Mouse (Mus musculus) R1 (cell line): ENCODE data around the gene Chka.

Source experiments
- DNase-seq: peaks from one replicate; pipeline ENCODE4 v3.0.0-alpha.2; 2018; ENCODE audit warnings: low read depth, low spot score

Chka gene

DNA sequence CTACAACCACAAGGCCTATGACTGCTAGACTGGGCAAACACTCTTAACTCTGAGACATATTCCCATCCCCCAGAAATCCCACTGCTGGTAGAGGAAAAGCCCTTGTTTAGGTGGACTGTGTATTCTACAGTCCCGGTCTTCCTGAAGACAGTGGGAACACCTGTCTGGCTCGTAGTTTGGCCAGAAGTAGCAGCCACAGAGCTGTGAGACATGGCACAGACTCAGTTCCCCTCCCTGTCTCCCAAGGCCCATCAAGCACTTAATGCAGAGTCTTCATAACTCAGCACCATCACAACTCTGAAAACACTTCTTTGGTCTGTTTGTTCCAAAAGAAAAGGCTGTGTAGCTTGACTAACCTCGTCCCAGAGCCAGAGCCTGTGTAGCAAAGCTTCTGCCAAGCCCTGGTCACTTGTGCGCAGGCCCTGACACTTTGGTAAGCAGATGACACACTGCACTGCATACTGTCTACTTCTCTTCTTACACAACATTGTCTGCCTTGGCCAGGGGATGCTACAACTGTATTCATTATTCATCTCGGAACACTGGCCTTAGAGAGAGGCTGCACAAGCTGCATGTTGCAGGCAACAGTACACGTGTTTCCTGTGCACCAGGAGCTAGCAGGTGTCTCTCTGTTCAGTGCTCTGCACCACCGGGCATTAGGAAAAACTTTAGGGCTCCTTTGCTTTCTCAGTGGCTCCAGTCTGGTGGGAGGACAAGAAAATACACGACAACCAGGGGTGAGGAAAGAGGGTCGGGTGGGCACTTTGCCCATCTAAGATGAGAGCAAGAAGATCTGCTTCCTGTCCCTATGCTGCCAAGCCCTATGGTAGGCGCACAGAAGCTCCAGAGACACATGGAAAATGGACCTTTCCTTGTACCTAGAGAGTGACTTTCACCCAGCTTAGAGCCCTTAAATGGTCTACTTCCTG lies 4.6 kb upstream of the Chka start:
- no peak for DNase-seq

- no peak for DNase-seq
Measured at GRCm38 (mm10) chr19:3847711-3848110, 3.9 kb upstream of the Chka start.

GRCm38 (mm10) chr19:3848207-3848808 lies 3.3 kb upstream of the Chka start:
- no peak for DNase-seq

- no peak for DNase-seq
Measured at GRCm38 (mm10) chr19:3849251-3849650, 2.3 kb upstream of the Chka start.

DNA sequence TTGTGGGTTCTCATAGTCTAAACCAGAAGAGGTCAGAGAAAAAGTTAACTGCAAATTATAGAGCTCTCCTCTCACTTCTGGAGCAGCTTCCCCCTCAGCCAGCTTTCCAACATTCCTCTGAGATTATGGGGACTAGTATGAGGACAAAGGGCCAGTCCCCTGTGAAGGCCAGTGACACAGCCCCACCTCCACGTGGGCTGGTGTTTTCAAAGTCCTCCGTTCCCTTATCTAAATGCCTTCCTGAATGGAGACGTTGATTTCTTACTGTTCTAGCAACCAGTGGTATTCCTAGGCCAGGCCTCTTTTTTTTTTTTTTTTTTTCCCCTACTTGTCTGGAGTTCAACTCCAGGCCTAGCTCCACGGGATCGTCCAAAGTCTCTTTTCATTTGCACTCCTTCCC lies 1.5 kb upstream of the Chka start:
- no peak for DNase-seq

GRCm38 (mm10) chr19:3850847-3851469 lies 615 bp upstream of the Chka start:
- peak; percentile 92 for DNase-seq

- peak; percentile 45 for DNase-seq
Measured at GRCm38 (mm10) chr19:3851979-3852681, 557 bp downstream of the Chka start.

DNA sequence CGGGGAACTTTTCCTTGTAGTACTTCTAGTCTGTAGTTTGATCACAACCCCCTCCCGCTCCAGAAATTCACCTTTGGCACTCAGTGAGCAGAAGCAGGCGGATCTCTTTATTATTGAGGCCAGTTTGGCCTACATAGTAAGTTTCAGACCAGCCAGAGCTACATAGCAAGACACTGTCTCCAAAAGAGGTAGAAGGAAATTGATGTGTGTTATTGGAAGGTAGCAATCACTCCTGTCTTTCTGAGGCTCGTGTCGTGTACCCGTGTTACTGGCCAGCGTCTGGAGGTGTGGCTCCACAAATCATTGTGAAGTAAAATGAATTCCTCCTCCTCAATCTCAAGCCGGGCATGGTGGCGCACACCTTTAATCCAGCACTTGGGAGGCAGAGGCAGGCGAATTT lies 1.5 kb downstream of the Chka start:
- peak; percentile 39 for DNase-seq

DNA sequence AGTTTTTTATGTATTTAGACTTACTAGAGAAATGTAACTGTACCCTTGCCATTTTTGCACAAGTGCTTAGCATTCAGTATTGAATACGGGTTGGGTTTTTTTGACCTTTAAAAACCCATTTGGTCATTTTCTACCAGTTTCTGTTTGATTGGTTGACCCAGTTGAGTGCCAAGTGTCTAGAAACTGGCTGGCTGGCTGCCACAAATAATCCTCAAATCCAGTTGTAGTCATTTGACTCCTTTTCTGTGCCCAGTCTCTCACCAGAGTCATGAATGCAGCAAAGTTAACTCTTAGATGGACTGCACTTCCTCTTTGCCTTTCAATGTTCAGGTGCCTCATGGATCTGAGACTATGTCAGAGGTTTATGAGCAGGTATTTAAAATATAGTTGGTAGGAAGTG lies 2.3 kb downstream of the Chka start:
- DNase-seq: no peak

DNA sequence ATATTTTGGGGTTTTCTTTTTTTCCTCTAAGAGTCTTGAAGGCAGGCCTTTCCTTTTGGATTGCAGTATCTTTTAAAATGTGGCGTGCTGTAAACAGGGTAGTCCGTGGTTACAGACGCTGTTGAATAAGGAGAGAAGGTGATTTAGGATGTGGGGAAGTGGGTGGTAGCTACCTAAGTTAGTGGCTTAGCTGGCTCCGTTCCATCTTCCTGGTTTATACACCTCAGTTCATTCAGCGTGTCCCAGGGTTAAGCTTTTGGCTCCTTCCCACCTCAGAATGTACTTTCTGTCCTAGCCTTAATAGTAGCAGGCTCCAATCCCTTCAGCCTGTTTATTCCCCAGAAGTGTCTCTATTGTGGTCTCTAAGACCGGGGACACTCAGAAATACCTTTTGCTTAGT lies 3.5 kb downstream of the Chka start:
- no peak for DNase-seq

GRCm38 (mm10) chr19:3855601-3856000 lies 4.0 kb downstream of the Chka start:
- peak; percentile 80 for DNase-seq

GRCm38 (mm10) chr19:3857220-3857619 lies 5.6 kb downstream of the Chka start:
- DNase-seq: no peak

- no peak for DNase-seq
Measured at GRCm38 (mm10) chr19:3862713-3863112, 11.1 kb downstream of the Chka start.

DNA sequence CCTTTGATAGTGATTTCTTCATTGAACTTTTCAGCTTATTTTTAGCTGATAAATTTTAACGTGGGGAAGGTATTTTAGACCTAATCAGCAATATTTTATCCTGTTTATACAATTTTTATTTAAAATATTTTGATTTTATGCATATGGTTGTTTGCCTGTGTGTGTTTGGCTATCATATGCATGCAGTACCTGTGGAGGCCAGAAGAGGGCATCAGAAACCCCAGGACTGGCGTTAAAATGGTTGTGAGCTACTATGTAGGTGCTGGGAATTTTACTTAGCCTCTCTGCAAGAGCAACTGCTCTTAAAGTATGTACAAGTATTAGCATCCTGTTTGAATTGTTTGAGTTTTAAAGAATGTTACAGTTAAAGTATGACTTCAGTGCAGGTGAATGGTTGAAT lies 13.4 kb downstream of the Chka start:
- DNase-seq: peak; percentile 50

DNA sequence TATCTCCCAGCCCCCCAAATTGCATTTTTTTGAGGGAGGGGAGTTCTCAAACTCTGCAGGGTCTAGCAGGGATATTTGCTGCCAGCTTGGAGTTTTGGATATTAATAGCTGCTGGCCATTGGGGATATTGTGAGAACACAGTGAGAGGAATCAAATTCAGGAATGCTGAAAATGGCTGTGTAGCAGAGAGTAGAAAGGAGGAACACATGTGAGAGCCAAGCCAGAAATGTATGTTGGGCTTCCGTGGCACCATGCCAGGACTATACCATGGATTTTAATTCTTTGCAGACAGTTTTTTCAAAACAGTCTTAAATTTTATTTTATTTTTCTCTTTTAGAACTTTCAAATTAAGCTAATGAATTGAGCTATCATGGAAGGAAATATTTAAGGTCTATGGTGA lies 16.7 kb downstream of the Chka start:
- DNase-seq: no peak

DNA sequence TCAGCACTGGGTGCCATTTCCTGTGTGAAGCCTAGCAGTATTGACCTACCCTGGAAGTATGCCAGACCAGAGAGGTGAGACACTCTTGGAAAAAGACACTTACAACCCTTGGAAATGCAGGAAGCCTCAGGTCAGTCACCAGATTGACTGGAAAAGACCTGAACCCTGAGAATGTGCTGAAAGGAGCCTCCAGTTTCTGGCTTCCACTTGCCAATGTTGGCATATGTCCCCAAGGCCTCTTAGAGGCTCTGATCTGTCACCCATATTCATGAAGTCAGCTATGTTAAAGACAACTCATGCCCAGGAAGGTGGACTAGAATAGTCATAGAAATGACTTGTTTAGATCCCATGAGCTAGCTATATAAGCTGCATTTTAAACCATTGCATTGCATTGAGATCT lies 19.9 kb downstream of the Chka start:
- no peak for DNase-seq

GRCm38 (mm10) chr19:3872373-3872772 lies 20.8 kb downstream of the Chka start:
- no peak for DNase-seq

- no peak for DNase-seq
Measured at GRCm38 (mm10) chr19:3875045-3875444, 23.5 kb downstream of the Chka start.

- no peak for DNase-seq
Measured at GRCm38 (mm10) chr19:3880054-3880848, 28.7 kb downstream of the Chka start.

DNA sequence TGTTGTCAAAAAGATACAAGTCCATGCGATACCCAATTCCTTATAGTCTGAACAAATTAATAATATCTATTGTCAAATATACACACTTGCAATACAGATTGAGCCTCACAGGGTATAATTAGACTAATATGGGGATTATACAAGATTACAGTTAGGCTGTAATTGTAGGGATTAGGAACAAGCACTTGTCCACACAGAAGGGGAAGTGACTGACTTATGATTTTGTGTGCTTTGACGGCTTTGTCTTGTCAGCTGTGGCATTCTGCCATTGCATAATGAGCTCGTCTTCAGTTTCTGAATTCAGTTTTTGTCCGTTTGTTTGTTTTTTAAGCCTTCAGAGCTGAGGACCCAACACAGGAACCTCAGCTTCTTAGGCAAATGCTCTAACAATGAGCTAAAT lies 30.6 kb downstream of the Chka start:
- no peak for DNase-seq

- no peak for DNase-seq
Measured at GRCm38 (mm10) chr19:3884325-3884990, 32.9 kb downstream of the Chka start.
